Mouse (Mus musculus) heart, adult 2 months (tissue): ENCODE results near the gene Cryab.

Source experiments
- CTCF ChIP-seq: fragments of 200-600 bp; IDR thresholded peaks from 2 replicates; pipeline ENCODE4 v1.8.1; 2022; ENCODE audit warnings: antibody characterized with exemption, mild to moderate bottlenecking, moderate library complexity
- POLR2A ChIP-seq: fragments of 200-500 bp; IDR thresholded peaks from 2 replicates; pipeline ENCODE4 v1.6.1; 2011; ENCODE audit warnings: mild to moderate bottlenecking, low read depth, low read length, control low read depth; ENCODE audit not compliant: insufficient read depth

- TF ChIP-seq POLR2A, result peak; percentile 84; the same call in 1 of the 2 replicates
- no peak for TF ChIP-seq CTCF
Measured at GRCm38 (mm10) chr9:50767531-50768106, 16.5 kb downstream of the Cryab start.
